Mouse (Mus musculus): Measurements from ENCODE around the gene Cfap299. TPM values are rescaled to one million over a fixed set of nuclear protein-coding genes. Genes with fewer than 3 reads are reported as not detected.

The Cfap299 gene
- polyA plus RNA-seq, 1 experiment = not detected

- WGBS = 75% methylated on average over 7 of the region's 7 CpGs
Measured at GRCm38 (mm10) chr5:98842600-98843310, 513.7 kb downstream of the Cfap299 start.

GRCm38 (mm10) chr5:98844664-98845063, 515.6 kb downstream of the Cfap299 start:
- WGBS = 77% methylated on average over 1 of the region's 1 CpGs

More at GRCm38 (mm10) chr5:98842600-98843310, 513.7 kb downstream of the Cfap299 start:
- Histone ChIP-seq H3K4me1 (ENCODE audit: control insufficient read depth, insufficient read depth, low read length) (no peaks in the 10 kb centered on the region), H3K27ac (ENCODE audit: control insufficient read depth, insufficient read depth, low read depth, low read length, poor library complexity) (no peak overlapping the region), H3K4me3 (replicated peaks; ENCODE audit: control insufficient read depth, low read depth, low read length) (no peak overlapping the region)
- no peak for TF ChIP-seq CTCF (IDR thresholded peaks at IDR 0.05; ENCODE audit: control insufficient read depth, insufficient read depth, low read length)
- TF ChIP-seq POLR2A (IDR thresholded peaks at IDR 0.05; ENCODE audit: borderline replicate concordance, control insufficient read depth, low read depth, low read length) = no peak

More at GRCm38 (mm10) chr5:98844664-98845063, 515.6 kb downstream of the Cfap299 start:
- Histone ChIP-seq H3K4me3 (replicated peaks; ENCODE audit: control insufficient read depth, low read depth, low read length) (no peak overlapping the region), H3K4me1 (ENCODE audit: control insufficient read depth, insufficient read depth, low read length) (no peaks in the 10 kb centered on the region), H3K27ac (ENCODE audit: control insufficient read depth, insufficient read depth, low read depth, low read length, poor library complexity) (no peak overlapping the region)
- no peak for TF ChIP-seq CTCF (IDR thresholded peaks at IDR 0.05; ENCODE audit: control insufficient read depth, insufficient read depth, low read length)

Other genes starting within 250 kb of the Cfap299 start
- gene Prdm8, start 162.1 kb upstream of the Cfap299 start, polyA plus RNA-seq (2011; ENCODE audit: insufficient read depth, insufficient read length, low replicate concordance, missing spikeins) = not detected in 2 replicates
- gene Fgf5, start 75.1 kb upstream of the Cfap299 start, polyA plus RNA-seq (2011; ENCODE audit: insufficient read depth, insufficient read length, low replicate concordance, missing spikeins) = not detected in 2 replicates
- not detected in 2 replicates for gene Gm11111, start 223.4 kb downstream of the Cfap299 start, polyA plus RNA-seq (2011; ENCODE audit: insufficient read depth, insufficient read length, low replicate concordance, missing spikeins)